In the genomic region with DNA sequence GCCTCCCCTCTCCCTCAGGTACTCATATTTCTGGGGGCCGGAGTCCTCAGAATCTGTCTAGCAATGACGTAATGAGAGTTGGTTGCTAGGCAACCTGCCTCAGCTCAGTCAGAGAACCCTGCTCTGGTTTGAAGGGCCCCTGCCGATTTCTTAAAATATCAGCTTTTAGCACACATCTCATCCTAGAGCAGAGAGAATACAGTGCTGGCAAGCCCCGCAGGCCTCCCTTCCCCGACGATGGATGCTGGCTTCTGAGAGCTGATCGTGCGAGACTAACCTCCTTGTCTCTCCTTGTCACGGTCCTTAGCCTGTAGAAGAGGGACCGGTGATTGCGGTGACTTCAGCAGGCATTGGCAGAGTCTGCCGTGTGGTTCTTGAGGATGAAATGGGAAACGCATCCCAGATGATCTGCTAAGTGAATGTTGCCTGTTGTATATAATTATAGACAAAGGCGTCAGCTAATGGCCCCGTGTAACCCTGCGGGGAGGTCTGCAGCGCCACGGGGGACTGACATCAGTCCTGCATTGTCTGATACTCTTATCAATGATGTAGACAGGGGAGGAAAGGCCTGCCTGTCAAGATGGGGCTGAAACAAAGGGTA, we compare ENCODE assay signal across 8 mouse cellular contexts.
A peak's percentile ranks its signal among the peaks of the same experiment; 100 is the strongest.
DNase-seq lines count a peak whose midpoint lies in the region; ATAC-seq lines count a peak whose summit lies in the region.

No protein-coding gene starts in this region.

- H3K27me3 ChIP-seq in hindbrain, embryonic 13.5 days, result peaks cover 19% of the 10 kb centered on the region
- no peaks in the 10 kb centered on the region for H3K27me3 ChIP-seq in limb, embryonic 11.5 days (ENCODE audit: control insufficient read depth, insufficient read depth, low read length)

- H3K4me1 ChIP-seq in hindbrain, embryonic 13.5 days (replicated peaks), result peaks cover 74% of the 10 kb centered on the region
- H3K4me1 ChIP-seq in limb, embryonic 11.5 days (ENCODE audit: control insufficient read depth, insufficient read depth, low read length), result peaks cover 56% of the 10 kb centered on the region

- WGBS in hindbrain, embryonic 13.5 days, result 6% methylated on average over 18 of the region's 18 CpGs
- 43% methylated on average over 18 of the region's 18 CpGs for WGBS in limb, embryonic 11.5 days

- peak; percentile 37 for ATAC-seq in hindbrain, embryonic 13.5 days (ENCODE audit: low FRiP score)
- ATAC-seq in limb, embryonic 11.5 days (ENCODE audit: insufficient number of reproducible peaks, low FRiP score, low TSS enrichment, low read depth), result no peak
- no peak for ATAC-seq in erythroblast, adult 5-6 weeks (replicated peaks; ENCODE audit: low FRiP score, poor library complexity, severe bottlenecking)

- H3K4me3 ChIP-seq in hindbrain, embryonic 13.5 days, result no peak overlapping the region
- no peak overlapping the region for H3K4me3 ChIP-seq in limb, embryonic 11.5 days (ENCODE audit: low read depth, low read length)

- H3K4me2 ChIP-seq in hindbrain, embryonic 13.5 days, result peak overlapping the region; percentile 39
- H3K4me2 ChIP-seq in limb, embryonic 11.5 days (ENCODE audit: low read depth, severe bottlenecking), result no peak overlapping the region

- H3K9me3 ChIP-seq in hindbrain, embryonic 13.5 days, result no peaks in the 10 kb centered on the region
- no peaks in the 10 kb centered on the region for H3K9me3 ChIP-seq in limb, embryonic 11.5 days (ENCODE audit: control insufficient read depth, low read length)

- DNase-seq in MN1 (ENCODE audit: low spot score), result peak; percentile 64
- DNase-seq in embryo, embryonic 10.5 days (ENCODE audit: low spot score), result peak; percentile 79
- DNase-seq in limb, embryonic 11.5 days (ENCODE audit: low spot score), result peak; percentile 61
- peak; percentile 77 to 87 for DNase-seq in right cerebral cortex, postnatal 36 days (ENCODE audit: low spot score in 2 of 2)
- DNase-seq in ovary, postnatal 14 days (ENCODE audit: low spot score), result no peak
- DNase-seq in gastrocnemius, postnatal 10 days, result no peak

- H3K36me3 ChIP-seq in hindbrain, embryonic 13.5 days, result no peaks in the 10 kb centered on the region
- H3K36me3 ChIP-seq in limb, embryonic 11.5 days (ENCODE audit: control insufficient read depth, insufficient read depth, low read length), result no peaks in the 10 kb centered on the region

- peak overlapping the region; percentile 65 for H3K9ac ChIP-seq in hindbrain, embryonic 13.5 days
- H3K9ac ChIP-seq in limb, embryonic 11.5 days (ENCODE audit: low read length), result no peak overlapping the region

- H3K27ac ChIP-seq in hindbrain, embryonic 13.5 days, result peak overlapping the region; percentile 92
- no peak overlapping the region for H3K27ac ChIP-seq in limb, embryonic 11.5 days (replicated peaks; ENCODE audit: low read depth, low read length)

Comparison
In these comparisons a context has a peak if more than half of its experiments do, and no peak if none do; other contexts are left out.
1. DNase-seq: peak in MN1 (single experiment), embryo, embryonic 10.5 days (single experiment), limb, embryonic 11.5 days (single experiment) and right cerebral cortex, postnatal 36 days (2 of 2); none in ovary, postnatal 14 days (single experiment) and gastrocnemius, postnatal 10 days (single experiment).